Mouse (Mus musculus): ENCODE data around the gene Yod1.

- TF ChIP-seq GATA1 (IDR thresholded peaks at IDR 0.05; ENCODE audit: borderline replicate concordance, low read length), result no peak
- TF ChIP-seq FLI1 (IDR thresholded peaks at IDR 0.05; ENCODE audit: low read length), result no peak
Observed at GRCm38 (mm10) chr1:130683905-130684304, 33.2 kb upstream of the Yod1 start.
